Comparison of ENCODE assay signal across 10 mouse cellular contexts in genomic region chr11:5540331-5540730, GRCm38 (mm10). TPM values are rescaled to one million over a fixed set of nuclear protein-coding genes. Genes with fewer than 3 reads are reported as not detected.
DNase-seq lines count a peak whose midpoint lies in the region; ATAC-seq and TF ChIP-seq lines count a peak whose summit lies in the region.
"Had no signal": no experiment of that assay in that cellular context is flagged by ENCODE, and none has a peak within 500 bp of the region (broad histone marks: within the 10 kb centered on the region; RNA-seq: fewer than 3 reads in every experiment).

No protein-coding gene starts in this region.

- H3K4me3 ChIP-seq in kidney, postnatal 0 days (replicated peaks; ENCODE audit: low read depth, low read length), result peak overlapping the region; percentile 80
- peak overlapping the region; percentile 90 for H3K4me3 ChIP-seq in embryonic facial prominence, embryonic 14.5 days (ENCODE audit: low read depth, low read length)
- peak overlapping the region; percentile 97; the same call in 1 of the 2 replicates for H3K4me3 ChIP-seq in intestine, embryonic 16.5 days (ENCODE audit: low read length)
- H3K4me3 ChIP-seq in myocyte, result peak overlapping the region; percentile 64
- H3K4me3 ChIP-seq in layer of hippocampus, adult 2 months, result no peak overlapping the region; the same call in 1 of the 2 replicates

- no peaks in the 10 kb centered on the region for H3K27me3 ChIP-seq in kidney, postnatal 0 days (ENCODE audit: insufficient read depth, low read length)
- no peaks in the 10 kb centered on the region for H3K27me3 ChIP-seq in embryonic facial prominence, embryonic 14.5 days (replicated peaks; ENCODE audit: control insufficient read depth, insufficient read depth, low read length)
- no peaks in the 10 kb centered on the region for H3K27me3 ChIP-seq in intestine, embryonic 16.5 days (replicated peaks; ENCODE audit: control insufficient read depth, insufficient read depth, low read length)
- H3K27me3 ChIP-seq in myocyte (ENCODE audit: control insufficient read depth, insufficient read depth, insufficient read length), result no peaks in the 10 kb centered on the region

- no peak for DNase-seq in kidney, postnatal 0 days (ENCODE audit: low spot score)
- no peak for DNase-seq in kidney, postnatal 25 days
- no peak for DNase-seq in embryonic facial prominence, embryonic 14.5 days (ENCODE audit: low spot score)
- DNase-seq in left cerebral cortex, adult 9 months (ENCODE audit: low spot score in 2 of 2), result no peak
- no peak for DNase-seq in layer of hippocampus, adult 2 months (ENCODE audit: low spot score in 2 of 2)
- no peak for DNase-seq in ovary, postnatal 10 days (ENCODE audit: low spot score)

- no peak for TF ChIP-seq CTCF in kidney, postnatal 0 days (IDR thresholded peaks at IDR 0.05; ENCODE audit: low read depth)
- no peak for TF ChIP-seq CTCF in layer of hippocampus, adult 2 months (conservative IDR thresholded peaks at IDR 0.05)

- no peak for TF ChIP-seq POLR2A in myocyte (IDR thresholded peaks at IDR 0.05; ENCODE audit: insufficient read length, low read depth)

- peaks cover 41% of the 10 kb centered on the region for H3K79me2 ChIP-seq in myocyte (ENCODE audit: control insufficient read depth, insufficient read depth)

- no peak overlapping the region for H3K27ac ChIP-seq in kidney, postnatal 0 days
- H3K27ac ChIP-seq in embryonic facial prominence, embryonic 14.5 days (replicated peaks; ENCODE audit: low read depth, low read length), result no peak overlapping the region
- no peak overlapping the region for H3K27ac ChIP-seq in intestine, embryonic 16.5 days (ENCODE audit: low read length)
- no peak overlapping the region for H3K27ac ChIP-seq in layer of hippocampus, adult 2 months

- no peak for ATAC-seq in kidney, postnatal 0 days (replicated peaks; ENCODE audit: low FRiP score, low read depth)
- no peak for ATAC-seq in embryonic facial prominence, embryonic 14.5 days (ENCODE audit: low read depth)
- ATAC-seq in intestine, embryonic 16.5 days, result no peak

- peak overlapping the region; percentile 80; the same call in 1 of the 2 replicates for H3K4me2 ChIP-seq in kidney, postnatal 0 days (ENCODE audit: low read length)
- H3K4me2 ChIP-seq in embryonic facial prominence, embryonic 14.5 days (ENCODE audit: low read depth, low read length), result peak overlapping the region; percentile 75
- peak overlapping the region; percentile 61 for H3K4me2 ChIP-seq in intestine, embryonic 16.5 days (ENCODE audit: low read depth, low read length)
- peak overlapping the region; percentile 72 for H3K4me2 ChIP-seq in myocyte (ENCODE audit: low read depth)

- H3K9ac ChIP-seq in kidney, postnatal 0 days (ENCODE audit: low read depth, low read length), result 0 out of 2 replicates have a peak overlapping the region, but pooled peaks have one; percentile 94
- H3K9ac ChIP-seq in embryonic facial prominence, embryonic 14.5 days (ENCODE audit: low read depth, low read length), result peak overlapping the region; percentile 90; the same call in 1 of the 2 replicates
- no peak overlapping the region for H3K9ac ChIP-seq in intestine, embryonic 16.5 days (ENCODE audit: low read depth, low read length)

- WGBS in kidney, postnatal 0 days, result 34% methylated on average over 4 of the region's 4 CpGs
- WGBS in embryonic facial prominence, embryonic 14.5 days, result 46% methylated on average over 4 of the region's 4 CpGs
- 42% methylated on average over 4 of the region's 4 CpGs for WGBS in intestine, embryonic 16.5 days

- H3K4me1 ChIP-seq in kidney, postnatal 0 days (replicated peaks; ENCODE audit: insufficient read depth, low read length), result peaks cover 10% of the 10 kb centered on the region; the same call in 1 of the 2 replicates
- peaks cover 7% of the 10 kb centered on the region for H3K4me1 ChIP-seq in embryonic facial prominence, embryonic 14.5 days (ENCODE audit: control insufficient read depth, insufficient read depth, low read length)
- peaks cover 19% of the 10 kb centered on the region for H3K4me1 ChIP-seq in intestine, embryonic 16.5 days (ENCODE audit: control insufficient read depth, insufficient read depth, low read length)

- H3ac ChIP-seq in myocyte (ENCODE audit: control insufficient read depth, insufficient read length), result no peak overlapping the region

- no peaks in the 10 kb centered on the region for H3K9me3 ChIP-seq in kidney, postnatal 0 days (replicated peaks; ENCODE audit: low read length)
- H3K9me3 ChIP-seq in embryonic facial prominence, embryonic 14.5 days (ENCODE audit: control insufficient read depth, low read length), result no peaks in the 10 kb centered on the region
- H3K9me3 ChIP-seq in intestine, embryonic 16.5 days (ENCODE audit: control insufficient read depth, low read length), result no peaks in the 10 kb centered on the region

- H3K36me3 ChIP-seq in kidney, postnatal 0 days (ENCODE audit: insufficient read depth, low read length), result no peaks in the 10 kb centered on the region
- peaks cover 18% of the 10 kb centered on the region; the same call in 1 of the 2 replicates for H3K36me3 ChIP-seq in embryonic facial prominence, embryonic 14.5 days (ENCODE audit: control insufficient read depth, insufficient read depth, low read length)
- H3K36me3 ChIP-seq in intestine, embryonic 16.5 days (ENCODE audit: control insufficient read depth, insufficient read depth, low read length), result 0 out of 2 replicates have a peak, but pooled peaks cover 4% of the 10 kb centered on the region
- peaks cover 9% of the 10 kb centered on the region for H3K36me3 ChIP-seq in myocyte (ENCODE audit: control insufficient read depth, insufficient read depth)

TF ChIP-seq in myocyte, 11 proteins besides CTCF, POLR2A, EP300 and RAD21:
- TF ChIP-seq TCF12 (IDR thresholded peaks at IDR 0.05; ENCODE audit: insufficient read depth, poor library complexity, severe bottlenecking) (no peak), MYOG (IDR thresholded peaks at IDR 0.05; ENCODE audit: control insufficient read depth in 1 of 3, insufficient read depth in 1 of 3, insufficient read length in 2 of 3, low read depth in 2 of 3) (no peak), POLR2AphosphoS2 (IDR thresholded peaks at IDR 0.05; ENCODE audit: insufficient read length, low read depth) (no peak), TCF3 (IDR thresholded peaks at IDR 0.05; ENCODE audit: insufficient read length, low read depth) (no peak), E2F4 (IDR thresholded peaks at IDR 0.05; ENCODE audit: insufficient read depth) (no peak)

RNA-seq across cellular contexts. Expression of gene Ccdc117, which starts 1.7 kb away (rescaled TPM):
- 14.7 and 15.5 TPM in 2 replicates for polyA plus RNA-seq in kidney, postnatal 0 days (2015; fragmentation: Nextera tagmentation; extraction: Ambion mirVana)
- polyA plus RNA-seq in embryonic facial prominence, embryonic 14.5 days (2014; fragmentation: Nextera tagmentation; extraction: Ambion mirVana), result 18.2 and 22.1 TPM in 2 replicates
- 11.1 and 11.9 TPM in 2 replicates for polyA plus RNA-seq in intestine, embryonic 16.5 days (2015; fragmentation: Nextera tagmentation; extraction: Ambion mirVana)
- polyA plus RNA-seq in myocyte (2012; fragmentation: generic; extraction: Trizol), result 9.0 TPM
- 10 to 100 TPM; 11.8 to 13.9 TPM for total RNA-seq in layer of hippocampus, adult 2 months (2021)

RNA-seq across cellular contexts. Expression of gene Xbp1, which starts 19.9 kb away (rescaled TPM):
- 195 and 199 TPM in 2 replicates for polyA plus RNA-seq in kidney, postnatal 0 days (2015; fragmentation: Nextera tagmentation; extraction: Ambion mirVana)
- polyA plus RNA-seq in embryonic facial prominence, embryonic 14.5 days (2014; fragmentation: Nextera tagmentation; extraction: Ambion mirVana), result 205 and 223 TPM in 2 replicates
- polyA plus RNA-seq in intestine, embryonic 16.5 days (2015; fragmentation: Nextera tagmentation; extraction: Ambion mirVana), result 222 and 249 TPM in 2 replicates
- 102 TPM for polyA plus RNA-seq in myocyte (2012; fragmentation: generic; extraction: Trizol)
- total RNA-seq in layer of hippocampus, adult 2 months (2021), result 10 to 100 TPM; 87.6 to 94.5 TPM

RNA-seq across cellular contexts. Expression of gene Ankrd36, which starts 29.2 kb away (rescaled TPM):
- polyA plus RNA-seq in kidney, postnatal 0 days (2015; fragmentation: Nextera tagmentation; extraction: Ambion mirVana), result not detected in 2 replicates
- polyA plus RNA-seq in embryonic facial prominence, embryonic 14.5 days (2014; fragmentation: Nextera tagmentation; extraction: Ambion mirVana), result not detected in 2 replicates
- not detected in 2 replicates for polyA plus RNA-seq in intestine, embryonic 16.5 days (2015; fragmentation: Nextera tagmentation; extraction: Ambion mirVana)
- polyA plus RNA-seq in myocyte (2012; fragmentation: generic; extraction: Trizol), result not detected
- total RNA-seq in layer of hippocampus, adult 2 months (2021), result not detected
- total RNA-seq: left cerebral cortex, postnatal 25 days had no signal
- polyA plus RNA-seq: small intestine, adult 2 months had no signal
